Mouse (Mus musculus) hindbrain, embryonic 16.5 days (tissue): Measurements from ENCODE around the gene Wnk2. TPM values are rescaled to one million over a fixed set of nuclear protein-coding genes. Genes with fewer than 3 reads are reported as not detected.
A peak's percentile ranks its signal among the peaks of the same experiment; 100 is the strongest.

Experiments used
- ATAC-seq: fragments of 200-750 bp; cut with Nextera tagmentation; 2 replicates; pipeline ENCODE4 v1.8.0; 2017; ENCODE audit warnings: moderate TSS enrichment, moderate library complexity
- H3K27ac ChIP-seq: fragments of 300-500 bp; sonication (generic); 2 replicates; pipeline ENCODE4 v1.5.1; 2014; ENCODE audit warnings: low read depth, mild to moderate bottlenecking, control low read depth, low read length, moderate library complexity
- H3K27me3 ChIP-seq: fragments of 300-500 bp; sonication (generic); replicated peaks from 2 replicates; pipeline ENCODE4 v1.6.1; 2014; ENCODE audit warnings: low read length; ENCODE audit not compliant: control insufficient read depth, insufficient read depth
- H3K36me3 ChIP-seq: fragments of 300-500 bp; sonication (generic); 2 replicates; pipeline ENCODE4 v1.6.1; 2014; ENCODE audit warnings: mild to moderate bottlenecking, low read length, moderate library complexity, mixed read lengths; ENCODE audit not compliant: control insufficient read depth, insufficient read depth
- H3K4me1 ChIP-seq: fragments of 300-500 bp; sonication (generic); 2 replicates; pipeline ENCODE4 v1.6.1; 2014; ENCODE audit warnings: low read depth, low read length; ENCODE audit not compliant: control insufficient read depth, insufficient read depth
- H3K4me2 ChIP-seq: fragments of 300-500 bp; sonication (generic); 2 replicates; pipeline ENCODE4 v1.6.1; 2014; ENCODE audit warnings: mild to moderate bottlenecking, low read length, control low read depth, moderate library complexity
- H3K4me3 ChIP-seq: fragments of 300-500 bp; sonication (generic); 2 replicates; pipeline ENCODE4 v1.5.1; 2014; ENCODE audit warnings: mild to moderate bottlenecking, low read length, control low read depth, moderate library complexity
- H3K9ac ChIP-seq: fragments of 300-500 bp; sonication (generic); 2 replicates; pipeline ENCODE4 v1.6.1; 2014; ENCODE audit warnings: low read depth, mild to moderate bottlenecking, control low read depth, low read length, moderate library complexity
- H3K9me3 ChIP-seq: fragments of 300-500 bp; sonication (generic); 2 replicates; pipeline ENCODE4 v1.6.1; 2014; ENCODE audit warnings: mild to moderate bottlenecking, low read length, moderate library complexity; ENCODE audit not compliant: control insufficient read depth
- whole genome bisulfite sequencing: fragments of 180-500 bp; shearing (Covaris S2); extraction: QIAGEN DNeasy Blood & Tissue Kit; methylation state at CpG from one replicate; pipeline ENCODE4 v1.1.7; 2014; 5-methylcytosine and 5-hydroxymethylcytosine counted together
- polyA plus RNA-seq: library from polyadenylated mRNA; unstranded; fragments of >200 nt; fragmentation: Nextera tagmentation; extraction: Ambion mirVana; gene quantifications from 2 replicates; pipeline ENCODE4 v1.2.1, GENCODE M21; 2015

The Wnk2 gene
- polyA plus RNA-seq = 15.6 and 17.9 TPM in 2 replicates

DNA sequence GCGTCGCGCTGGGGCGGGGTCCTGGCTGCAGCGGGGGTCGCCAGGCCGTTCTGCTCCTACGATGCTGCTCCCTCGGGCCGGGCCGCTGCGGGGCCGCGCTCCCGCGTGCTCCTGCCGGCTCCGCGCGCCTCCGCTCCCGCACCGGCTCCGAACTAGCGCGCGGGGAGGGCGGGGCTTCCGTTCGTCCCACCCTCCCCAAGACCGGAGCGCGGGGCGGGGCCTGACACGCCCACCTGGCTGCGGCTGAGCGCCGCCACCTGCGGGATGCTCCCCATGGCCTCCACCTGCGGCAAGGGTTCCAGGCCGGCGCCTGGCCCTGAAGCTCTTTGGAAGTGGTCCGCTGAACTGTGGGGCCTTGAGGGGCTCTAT lies at the start of gene Wnk2:
TSS of gene Wnk2 (minus strand) at position 157 of the 369 bp plus-strand sequence.
- WGBS = 0% methylated on average over 38 of the region's 43 CpGs
- no peaks in the 10 kb centered on the region for H3K9me3 ChIP-seq

DNA sequence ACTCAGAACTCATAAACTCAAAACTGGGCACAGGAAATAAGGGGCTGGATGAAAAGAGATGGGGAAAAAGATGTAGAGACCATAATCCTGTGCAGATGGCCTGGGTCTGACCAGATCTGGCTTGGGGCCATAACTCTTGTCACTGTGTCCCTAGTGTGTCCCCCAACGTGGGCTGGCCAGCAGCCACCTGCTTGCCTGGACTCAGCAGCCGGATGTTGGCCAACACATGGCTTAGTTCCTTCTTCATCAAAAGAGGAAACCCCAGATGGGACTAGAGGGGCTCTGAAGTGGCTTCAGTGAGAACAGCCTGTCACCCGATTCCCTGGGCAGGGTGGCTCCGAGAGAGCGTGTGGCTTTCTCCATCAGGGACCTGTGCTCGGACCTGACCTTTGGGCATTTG lies 49.0 kb upstream of the Wnk2 start:
- Histone ChIP-seq H3K27me3 (no peaks in the 10 kb centered on the region), H3K27ac (no peak overlapping the region), H3K36me3 (peaks cover 4% of the 10 kb centered on the region), H3K4me1 (no peaks in the 10 kb centered on the region; the same call in 1 of the 2 replicates), H3K9me3 (no peaks in the 10 kb centered on the region), H3K4me2 (no peak overlapping the region), H3K9ac (no peak overlapping the region), H3K4me3 (no peak overlapping the region)
- ATAC-seq = peak; percentile 28; the same call in 1 of the 2 replicates
- WGBS = 79% methylated on average over 6 of the region's 6 CpGs

More for the DNA sequence above, at the start of gene Wnk2:
- 0 out of 2 replicates have a peak, but pooled peaks cover 2% of the 10 kb centered on the region for H3K27me3 ChIP-seq
- H3K4me3 ChIP-seq = peak within 1 kb of the TSS; percentile 56
- peak; percentile 81 for ATAC-seq
- peak within 1 kb of the TSS; percentile 91 for H3K27ac ChIP-seq
- peak within 1 kb of the TSS; percentile 92 for H3K9ac ChIP-seq
- H3K4me2 ChIP-seq = peak within 1 kb of the TSS; percentile 65
- peaks cover 38% of the 10 kb centered on the region for H3K4me1 ChIP-seq
- no peaks in the 10 kb centered on the region for H3K36me3 ChIP-seq

DNA sequence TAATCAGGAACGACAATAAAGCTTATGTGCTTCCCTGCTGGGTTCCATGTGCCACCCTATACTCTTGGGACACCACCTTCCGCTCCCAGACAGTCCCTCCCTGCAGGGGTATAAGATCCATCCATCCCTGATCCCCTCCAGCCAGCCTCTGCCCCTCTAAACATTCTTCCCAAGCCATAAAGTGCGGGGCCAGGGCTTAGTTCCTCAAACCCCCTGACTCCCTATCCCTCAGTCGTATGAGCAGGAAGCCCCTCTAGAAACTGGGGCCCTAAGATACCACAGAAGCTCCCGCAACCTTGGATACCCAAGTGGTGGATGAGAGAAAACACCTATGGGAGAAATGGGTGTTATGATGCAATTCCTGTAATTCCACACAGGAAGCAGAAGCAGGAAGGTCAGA lies 48.4 kb upstream of the Wnk2 start:
- Histone ChIP-seq H3K4me1 (peaks cover 3% of the 10 kb centered on the region), H3K27ac (no peak overlapping the region), H3K4me3 (no peak overlapping the region), H3K9me3 (no peaks in the 10 kb centered on the region), H3K36me3 (peaks cover 4% of the 10 kb centered on the region), H3K4me2 (no peak overlapping the region), H3K27me3 (no peaks in the 10 kb centered on the region), H3K9ac (no peak overlapping the region)
- 86% methylated on average over 5 of the region's 5 CpGs for WGBS
- ATAC-seq = no peak

DNA sequence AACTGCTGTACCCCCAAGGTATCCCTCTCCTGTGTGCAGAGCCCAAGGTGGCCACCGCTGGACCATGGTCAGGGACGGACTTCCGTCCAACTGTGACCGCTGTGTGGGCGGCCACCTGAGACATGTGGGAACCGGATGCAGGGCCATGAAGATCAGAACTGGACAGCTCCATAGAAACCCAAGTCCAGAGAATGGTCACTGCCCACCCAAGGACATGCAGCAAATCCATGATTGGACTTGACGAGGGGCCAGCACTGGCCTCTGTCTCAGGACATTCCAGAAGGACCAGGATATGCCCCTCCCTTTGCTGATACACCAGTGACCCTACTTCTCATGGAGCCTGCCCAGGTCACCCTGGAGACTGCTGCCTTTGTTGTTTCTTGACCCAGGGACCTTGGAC lies 47.8 kb upstream of the Wnk2 start:
- no peaks in the 10 kb centered on the region for H3K27me3 ChIP-seq
- no peak overlapping the region for H3K4me2 ChIP-seq
- WGBS = 94% methylated on average over 7 of the region's 7 CpGs
- no peak overlapping the region for H3K4me3 ChIP-seq
- H3K4me1 ChIP-seq = peaks cover 7% of the 10 kb centered on the region
- peaks cover 4% of the 10 kb centered on the region for H3K36me3 ChIP-seq
- no peaks in the 10 kb centered on the region for H3K9me3 ChIP-seq
- no peak for ATAC-seq
- H3K27ac ChIP-seq = no peak overlapping the region
- no peak overlapping the region for H3K9ac ChIP-seq

DNA sequence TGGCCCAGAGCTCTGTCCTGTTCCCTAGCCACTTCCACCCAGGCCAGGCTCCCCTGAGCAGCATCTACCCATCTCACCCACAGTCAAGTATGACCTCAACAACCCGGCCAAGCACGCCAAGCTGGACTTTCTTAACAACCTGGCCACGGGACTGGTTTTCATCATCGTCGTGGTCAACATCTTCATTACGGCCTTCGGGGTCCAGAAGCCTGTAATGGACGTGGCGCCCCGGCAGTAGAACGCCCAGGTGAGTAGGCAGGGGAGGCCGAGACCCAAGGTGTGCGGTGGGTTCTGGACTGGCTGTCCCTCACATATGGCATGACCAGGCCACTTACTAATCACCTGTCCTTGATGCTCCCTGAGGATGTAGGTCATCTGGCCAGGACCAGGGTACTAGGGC lies 47.0 kb upstream of the Wnk2 start:
- ATAC-seq = no peak
- Histone ChIP-seq H3K4me3 (no peak overlapping the region), H3K4me2 (no peak overlapping the region), H3K9ac (no peak overlapping the region), H3K36me3 (peaks cover 4% of the 10 kb centered on the region), H3K9me3 (no peaks in the 10 kb centered on the region), H3K27ac (no peak overlapping the region), H3K27me3 (no peaks in the 10 kb centered on the region), H3K4me1 (peaks cover 9% of the 10 kb centered on the region)
- 96% methylated on average over 13 of the region's 13 CpGs for WGBS

DNA sequence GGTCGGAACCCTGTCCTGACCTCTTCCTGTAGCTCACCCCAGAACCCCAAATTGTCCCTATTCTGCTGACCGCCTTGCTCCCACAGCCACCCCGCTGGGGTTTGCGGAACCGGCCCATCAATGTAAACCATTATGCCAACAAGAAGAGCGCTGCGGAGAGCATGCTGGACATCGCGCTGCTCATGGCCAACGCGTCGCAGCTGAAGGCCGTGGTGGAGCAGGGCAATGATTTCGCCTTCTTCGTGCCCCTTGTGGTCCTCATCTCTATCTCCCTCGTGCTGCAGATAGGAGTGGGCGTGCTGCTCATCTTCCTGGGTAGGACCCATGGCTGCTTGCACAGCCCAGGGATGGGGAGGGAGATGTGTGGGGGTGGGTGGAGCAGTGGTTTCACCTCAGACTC lies 45.8 kb upstream of the Wnk2 start:
- peaks cover 13% of the 10 kb centered on the region for H3K4me1 ChIP-seq
- peaks cover 4% of the 10 kb centered on the region for H3K36me3 ChIP-seq
- H3K4me3 ChIP-seq = no peak overlapping the region
- H3K27ac ChIP-seq = no peak overlapping the region
- no peak for ATAC-seq
- no peak overlapping the region for H3K9ac ChIP-seq
- H3K27me3 ChIP-seq = no peaks in the 10 kb centered on the region
- no peaks in the 10 kb centered on the region for H3K9me3 ChIP-seq
- H3K4me2 ChIP-seq = no peak overlapping the region
- 97% methylated on average over 17 of the region's 17 CpGs for WGBS

DNA sequence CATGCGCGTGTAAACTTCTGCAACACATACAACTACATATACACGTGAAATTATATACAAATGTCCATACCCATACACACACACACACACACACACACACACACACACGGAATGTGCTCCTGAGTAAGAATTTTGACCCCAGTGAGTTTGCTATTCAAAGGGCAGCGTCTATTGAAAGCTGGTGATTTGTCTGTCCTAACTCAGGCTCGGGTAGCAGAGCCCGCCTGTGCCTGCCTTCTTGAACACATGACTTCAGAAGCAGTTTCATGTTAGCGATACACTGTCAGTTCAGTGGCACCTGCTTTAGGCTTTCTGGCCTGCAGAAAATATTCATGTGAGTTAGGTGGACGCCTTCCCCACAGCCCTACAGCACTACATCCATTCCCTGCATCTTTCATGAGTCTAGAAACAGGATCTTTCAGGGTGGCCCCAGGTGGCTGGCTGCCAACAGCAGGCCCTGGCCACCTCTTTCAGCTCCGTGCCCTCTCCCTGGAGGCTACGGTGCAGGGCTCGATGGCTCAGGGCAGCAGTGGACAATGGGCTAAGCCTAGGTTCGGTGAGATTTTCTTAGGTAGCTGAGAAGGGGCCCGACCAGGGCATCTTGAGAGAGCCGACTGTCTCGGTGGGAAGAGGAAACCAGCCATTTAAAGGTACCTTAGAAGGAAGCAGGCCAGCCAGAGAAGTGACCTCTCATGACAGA lies 44.5 kb upstream of the Wnk2 start:
- Histone ChIP-seq H3K4me1 (peaks cover 20% of the 10 kb centered on the region), H3K4me3 (no peak overlapping the region), H3K27me3 (no peaks in the 10 kb centered on the region), H3K36me3 (peaks cover 4% of the 10 kb centered on the region), H3K9me3 (no peaks in the 10 kb centered on the region), H3K27ac (no peak overlapping the region), H3K9ac (no peak overlapping the region), H3K4me2 (no peak overlapping the region)
- ATAC-seq = no peak
- 63% methylated on average over 16 of the region's 16 CpGs for WGBS

DNA sequence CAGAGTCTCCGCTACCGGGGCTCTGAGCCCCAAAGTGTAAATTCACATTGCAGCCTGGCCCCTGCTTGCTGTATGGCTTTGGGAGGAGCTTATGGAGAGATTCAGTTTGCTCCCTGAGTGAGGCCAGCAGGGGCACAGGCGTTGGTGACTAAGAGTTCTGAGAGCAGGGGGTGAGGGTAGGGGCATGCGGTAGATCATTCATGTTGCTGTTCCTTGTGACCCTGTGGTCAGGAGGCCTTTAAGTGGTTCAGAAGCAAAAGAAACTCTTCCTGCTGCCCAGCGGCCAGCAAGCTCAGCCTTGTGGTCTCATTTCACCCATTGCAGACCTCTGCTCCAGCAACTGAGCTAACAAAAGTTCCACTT lies 43.8 kb upstream of the Wnk2 start:
- 45% methylated on average over 5 of the region's 5 CpGs for WGBS
- no peak overlapping the region for H3K4me3 ChIP-seq
- H3K4me1 ChIP-seq = peaks cover 25% of the 10 kb centered on the region
- no peak overlapping the region for H3K4me2 ChIP-seq
- H3K36me3 ChIP-seq = peaks cover 4% of the 10 kb centered on the region
- no peak overlapping the region for H3K27ac ChIP-seq
- H3K27me3 ChIP-seq = no peaks in the 10 kb centered on the region
- H3K9me3 ChIP-seq = no peaks in the 10 kb centered on the region
- H3K9ac ChIP-seq = no peak overlapping the region
- no peak for ATAC-seq

DNA sequence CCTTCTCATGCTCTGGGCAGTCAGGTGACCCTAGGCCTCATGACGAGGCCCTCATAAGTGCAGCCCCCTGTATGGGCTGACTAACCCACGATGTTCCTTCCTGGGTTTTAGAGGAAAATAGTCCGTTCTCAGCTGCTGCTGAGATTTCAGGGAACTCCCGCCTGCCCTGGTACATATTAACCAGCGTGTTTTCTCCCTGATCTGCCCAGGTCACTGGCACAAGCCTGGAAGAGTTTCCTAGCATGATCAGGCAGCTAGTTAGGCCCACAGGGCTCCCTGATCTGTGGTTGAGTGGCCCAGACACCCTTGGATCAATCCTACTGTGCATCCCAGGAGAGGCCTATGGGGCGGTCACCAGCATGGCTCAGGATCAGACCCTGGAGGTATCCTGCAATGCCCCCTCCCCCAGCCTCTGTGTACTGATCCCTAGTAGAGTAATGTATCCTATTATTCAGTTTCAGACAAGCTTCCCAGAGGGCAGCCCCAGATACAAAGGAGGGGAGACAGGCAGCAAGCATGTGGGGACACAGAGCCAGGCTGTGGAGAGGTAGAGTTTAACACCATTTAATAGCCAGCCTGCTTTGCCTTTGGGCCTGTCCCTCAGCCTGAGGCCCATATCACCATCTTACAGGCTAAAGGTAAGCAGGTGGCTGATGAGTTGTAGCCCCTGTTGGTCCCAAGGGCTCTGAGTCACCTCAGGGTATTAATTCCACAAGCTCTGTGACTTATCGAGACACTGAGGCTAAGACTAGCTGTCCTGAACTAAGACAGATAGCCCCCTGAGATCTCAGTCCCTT lies 43.3 kb upstream of the Wnk2 start:
- no peak for ATAC-seq
- H3K4me3 ChIP-seq = no peak overlapping the region
- H3K27me3 ChIP-seq = no peaks in the 10 kb centered on the region
- 66% methylated on average over 7 of the region's 7 CpGs for WGBS
- H3K4me1 ChIP-seq = peaks cover 26% of the 10 kb centered on the region
- H3K4me2 ChIP-seq = no peak overlapping the region
- H3K27ac ChIP-seq = no peak overlapping the region
- peaks cover 4% of the 10 kb centered on the region for H3K36me3 ChIP-seq
- no peaks in the 10 kb centered on the region for H3K9me3 ChIP-seq
- H3K9ac ChIP-seq = peak overlapping the region; percentile 17
